Mouse (Mus musculus) intestine, postnatal 0 days (tissue): ENCODE measurements around the gene Cx3cr1. TPM values are rescaled to one million over a fixed set of nuclear protein-coding genes. Genes with fewer than 3 reads are reported as not detected.

Experiments
- ATAC-seq: fragments of 200-750 bp; cut with Nextera tagmentation; 2 replicates; pipeline ENCODE4 v1.8.0; 2017; ENCODE audit warnings: mild to moderate bottlenecking, moderate TSS enrichment, moderate library complexity
- H3K27ac ChIP-seq: fragments of 300-500 bp; sonication (generic); 2 replicates; pipeline ENCODE4 v1.5.1; 2014; ENCODE audit warnings: mild to moderate bottlenecking, low read depth, low read length, moderate library complexity
- H3K27me3 ChIP-seq: fragments of 300-500 bp; sonication (generic); replicated peaks from 2 replicates; pipeline ENCODE4 v1.6.1; 2014; ENCODE audit warnings: low read length, mixed read lengths; ENCODE audit not compliant: control insufficient read depth, insufficient read depth
- H3K36me3 ChIP-seq: fragments of 300-500 bp; sonication (generic); 2 replicates; pipeline ENCODE4 v1.6.1; 2014; ENCODE audit warnings: mild to moderate bottlenecking, moderate library complexity; ENCODE audit not compliant: control insufficient read depth, insufficient read depth
- H3K4me1 ChIP-seq: fragments of 300-500 bp; sonication (generic); replicated peaks from 2 replicates; pipeline ENCODE4 v1.6.1; 2014; ENCODE audit warnings: antibody characterized with exemption, low read length, mixed read lengths; ENCODE audit not compliant: control insufficient read depth, insufficient read depth
- H3K4me2 ChIP-seq: fragments of 300-500 bp; sonication (generic); replicated peaks from 2 replicates; pipeline ENCODE4 v1.6.1; 2014; ENCODE audit warnings: low read depth, mild to moderate bottlenecking, moderate library complexity
- H3K4me3 ChIP-seq: fragments of 300-500 bp; sonication (generic); 2 replicates; pipeline ENCODE4 v1.5.1; 2014; ENCODE audit warnings: low read depth, low read length
- H3K9ac ChIP-seq: fragments of 300-500 bp; sonication (generic); 2 replicates; pipeline ENCODE4 v1.6.1; 2014; ENCODE audit warnings: mild to moderate bottlenecking, low read depth, low read length
- H3K9me3 ChIP-seq: fragments of 300-500 bp; sonication (generic); 2 replicates; pipeline ENCODE4 v1.6.1; 2016; ENCODE audit warnings: mixed run types; ENCODE audit not compliant: control insufficient read depth
- CTCF ChIP-seq: sonication (generic); IDR thresholded peaks from 2 replicates; pipeline ENCODE4 v1.5.1; 2016; ENCODE audit warnings: low read depth, mild to moderate bottlenecking, control low read depth, antibody characterized with exemption, moderate library complexity
- WGBS: fragments of 180-500 bp; shearing (Covaris S2); extraction: QIAGEN DNeasy Blood & Tissue Kit; methylation state at CpG from one replicate; pipeline ENCODE4 v1.1.7; 2014; 5-methylcytosine and 5-hydroxymethylcytosine counted together
- polyA plus RNA-seq: library from polyadenylated mRNA; unstranded; fragments of >200 nt; fragmentation: Nextera tagmentation; extraction: Ambion mirVana; gene quantifications from 2 replicates; pipeline ENCODE4 v1.2.1, GENCODE M21; 2015

Gene Cx3cr1
- polyA plus RNA-seq, 1 experiment from 2014 or later: 5.4 TPM

DNA sequence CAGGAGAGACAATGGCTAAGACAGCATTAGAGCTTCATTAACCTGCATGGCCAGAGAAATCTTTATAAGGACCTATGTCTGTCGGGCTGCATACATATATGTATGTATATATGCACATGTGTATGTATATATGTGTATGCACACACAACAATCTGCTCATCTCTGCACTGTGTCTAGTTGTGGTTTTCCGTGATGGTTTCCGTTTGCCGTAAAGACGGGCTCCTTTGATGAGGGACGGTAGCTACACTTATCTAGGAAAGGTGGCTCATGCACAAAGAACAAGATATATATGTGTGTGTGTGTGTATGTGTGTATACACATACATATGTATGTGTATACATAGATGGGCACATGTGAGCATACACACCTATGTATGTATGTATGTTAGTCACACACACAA lies 39.8 kb downstream of the Cx3cr1 start:
- Histone ChIP-seq H3K27ac (no peak overlapping the region), H3K27me3 (no peaks in the 10 kb centered on the region), H3K36me3 (no peaks in the 10 kb centered on the region), H3K4me1 (no peaks in the 10 kb centered on the region), H3K4me3 (no peak overlapping the region), H3K9me3 (no peaks in the 10 kb centered on the region), H3K4me2 (no peak overlapping the region), H3K9ac (no peak overlapping the region)
- 93% methylated on average over 6 of the region's 6 CpGs for WGBS
- ATAC-seq: no peak
- TF ChIP-seq CTCF: no peak

DNA sequence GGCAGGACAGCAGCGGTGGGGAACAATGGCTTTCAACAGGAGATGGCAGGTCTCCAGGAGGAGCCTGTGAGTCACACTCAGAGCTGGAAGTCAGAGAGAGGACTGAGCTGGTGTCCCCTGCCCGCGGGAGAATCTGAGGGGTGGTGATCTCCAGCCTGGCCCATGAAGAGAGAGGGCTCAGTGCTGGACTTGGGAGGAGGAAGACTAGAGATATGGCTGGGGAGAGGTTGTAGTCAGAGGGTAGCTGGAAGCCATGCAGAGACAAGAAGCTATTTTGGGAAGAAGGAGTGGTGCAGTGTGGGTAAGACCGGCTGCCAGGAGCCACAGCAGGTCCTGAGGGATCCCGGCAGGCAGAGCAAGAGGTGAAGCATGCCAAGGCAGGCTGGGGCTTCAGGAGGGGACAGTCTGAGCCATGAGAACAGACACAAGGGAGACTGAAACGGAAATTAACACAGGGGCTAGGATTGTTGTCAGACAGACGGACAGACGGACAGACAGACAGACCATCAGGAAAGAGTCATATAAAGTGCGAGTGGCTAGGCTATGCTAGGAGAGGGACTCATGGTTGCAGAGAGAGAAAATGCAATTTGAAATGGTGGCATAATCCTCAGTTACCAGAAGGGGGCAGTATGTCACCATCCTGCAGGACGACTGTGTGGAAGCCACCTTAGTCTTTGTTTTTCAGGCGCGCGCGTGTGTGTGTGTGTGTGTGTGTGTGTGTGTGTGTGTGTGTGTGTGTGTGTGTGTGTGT lies 42.1 kb downstream of the Cx3cr1 start:
- no peak overlapping the region for H3K27ac ChIP-seq
- peak; percentile 94 for TF ChIP-seq CTCF
- H3K4me2 ChIP-seq: 0 out of 2 replicates have a peak overlapping the region, but pooled peaks have one; percentile 6

DNA sequence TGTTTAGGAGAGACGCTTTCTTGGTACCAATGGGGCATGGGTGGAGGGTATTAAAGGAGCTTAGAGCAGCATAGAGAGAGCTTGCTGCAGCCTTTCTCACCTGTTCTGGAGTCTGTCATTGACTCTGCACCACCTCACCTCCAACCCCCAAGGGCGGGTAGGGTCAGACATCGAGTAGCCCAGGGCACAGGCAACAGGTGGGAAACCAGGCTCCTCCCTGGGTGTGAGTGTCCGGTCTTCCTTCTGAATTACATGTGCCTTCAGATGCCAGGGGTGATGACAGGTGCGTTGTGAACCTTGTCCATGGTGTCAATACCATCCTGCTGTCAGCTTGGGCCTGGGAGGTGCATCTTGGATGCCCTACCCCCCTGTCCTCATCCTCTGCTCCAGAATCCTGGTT lies 45.1 kb downstream of the Cx3cr1 start:
- no peak overlapping the region for H3K4me2 ChIP-seq
- H3K27ac ChIP-seq: no peak overlapping the region
- H3K36me3 ChIP-seq: no peaks in the 10 kb centered on the region
- H3K9ac ChIP-seq: no peak overlapping the region
- H3K4me1 ChIP-seq: no peaks in the 10 kb centered on the region
- H3K9me3 ChIP-seq: no peaks in the 10 kb centered on the region
- no peak for TF ChIP-seq CTCF
- no peaks in the 10 kb centered on the region for H3K27me3 ChIP-seq
- no peak overlapping the region for H3K4me3 ChIP-seq
- WGBS: 87% methylated on average over 5 of the region's 5 CpGs
- ATAC-seq: no peak

More for the DNA sequence above, 42.1 kb downstream of the Cx3cr1 start:
- 20% methylated on average over 12 of the region's 14 CpGs for WGBS
- no peaks in the 10 kb centered on the region for H3K27me3 ChIP-seq
- no peak overlapping the region for H3K4me3 ChIP-seq
- ATAC-seq: peak; percentile 36; the same call in 1 of the 2 replicates
- no peaks in the 10 kb centered on the region for H3K9me3 ChIP-seq
- no peaks in the 10 kb centered on the region for H3K4me1 ChIP-seq
- H3K9ac ChIP-seq: no peak overlapping the region
- no peaks in the 10 kb centered on the region for H3K36me3 ChIP-seq

DNA sequence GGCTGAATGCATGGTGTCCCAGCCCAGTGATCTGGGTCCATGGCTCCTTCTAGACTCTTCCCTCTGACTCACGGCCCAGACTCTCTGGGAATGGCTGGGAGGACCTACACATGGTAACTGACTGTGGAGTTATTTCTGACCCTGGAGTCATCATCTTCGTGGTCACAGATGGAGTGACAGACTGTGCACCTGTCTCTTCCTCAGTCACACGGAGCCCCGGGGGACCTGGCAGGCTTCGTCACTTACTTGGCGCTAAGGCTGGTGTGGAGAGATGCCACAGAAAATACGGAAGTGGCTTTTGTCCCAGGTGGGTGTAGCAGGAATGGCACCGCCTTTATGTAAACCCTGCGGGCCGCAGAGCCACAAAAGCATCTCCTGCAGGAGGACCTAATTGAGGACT lies 45.5 kb downstream of the Cx3cr1 start:
- WGBS: 80% methylated on average over 10 of the region's 10 CpGs
- no peaks in the 10 kb centered on the region for H3K36me3 ChIP-seq
- no peaks in the 10 kb centered on the region for H3K4me1 ChIP-seq
- H3K4me2 ChIP-seq: no peak overlapping the region
- H3K4me3 ChIP-seq: no peak overlapping the region
- no peak overlapping the region for H3K9ac ChIP-seq
- no peak for ATAC-seq
- 0 out of 2 replicates have a peak, but pooled peaks cover under 1% of the 10 kb centered on the region for H3K27me3 ChIP-seq
- no peaks in the 10 kb centered on the region for H3K9me3 ChIP-seq
- H3K27ac ChIP-seq: no peak overlapping the region
- TF ChIP-seq CTCF: no peak

- no peaks in the 10 kb centered on the region for H3K36me3 ChIP-seq
- no peaks in the 10 kb centered on the region for H3K9me3 ChIP-seq
- 0 out of 2 replicates have a peak, but pooled peaks cover 5% of the 10 kb centered on the region for H3K27me3 ChIP-seq
- WGBS: 84% methylated on average over 18 of the region's 18 CpGs
- TF ChIP-seq CTCF: no peak
- H3K4me1 ChIP-seq: no peaks in the 10 kb centered on the region
- H3K4me2 ChIP-seq: no peak within 1 kb of the TSS
- H3K4me3 ChIP-seq: no peak within 1 kb of the TSS
- no peak for ATAC-seq
- H3K9ac ChIP-seq: no peak within 1 kb of the TSS
- no peak within 1 kb of the TSS for H3K27ac ChIP-seq
Observed at GRCm38 (mm10) chr9:120023086-120023811, 46.4 kb downstream of the Cx3cr1 start, which contains the start of gene Xirp1. Gene Xirp1 (minus strand): TSS chr9:120023598.

DNA sequence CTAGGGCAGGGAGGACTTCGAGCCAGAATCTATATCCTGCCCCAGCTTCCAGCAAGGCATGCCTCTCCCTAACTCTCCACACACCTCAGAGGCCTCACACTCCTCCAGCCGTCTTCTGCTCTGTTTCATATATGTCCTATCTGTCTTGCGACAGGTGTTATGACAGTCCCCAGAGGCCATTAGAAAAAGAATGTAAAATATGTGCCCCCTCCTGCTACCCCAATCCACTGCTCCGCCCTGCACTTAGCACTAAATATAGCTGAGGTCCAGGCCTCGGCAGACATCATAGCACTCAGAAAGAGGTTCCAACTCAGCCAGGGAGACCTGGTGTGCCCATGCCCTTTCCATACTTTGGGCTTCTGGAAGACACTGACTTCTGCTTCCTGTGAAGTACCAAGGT lies 48.5 kb downstream of the Cx3cr1 start:
- H3K27me3 ChIP-seq: 0 out of 2 replicates have a peak, but pooled peaks cover 5% of the 10 kb centered on the region
- no peak overlapping the region for H3K27ac ChIP-seq
- no peaks in the 10 kb centered on the region for H3K9me3 ChIP-seq
- no peak overlapping the region for H3K4me2 ChIP-seq
- TF ChIP-seq CTCF: no peak
- H3K9ac ChIP-seq: no peak overlapping the region
- H3K4me1 ChIP-seq: no peaks in the 10 kb centered on the region
- 34% methylated on average over 5 of the region's 5 CpGs for WGBS
- H3K4me3 ChIP-seq: no peak overlapping the region
- ATAC-seq: no peak
- no peaks in the 10 kb centered on the region for H3K36me3 ChIP-seq
